Mouse (Mus musculus): ENCODE measurements around the gene Palld. TPM values are rescaled to one million over a fixed set of nuclear protein-coding genes. Genes with fewer than 3 reads are reported as not detected.
A peak's percentile ranks its signal among the peaks of the same experiment; 100 is the strongest.

Palld gene
- polyA plus RNA-seq, 1 experiment from 2014 or later, result 62.3 TPM

GRCm38 (mm10) chr8:61502277-61502676, 400.2 kb downstream of the Palld start:
- Histone ChIP-seq H3K27ac (ENCODE audit: low read depth, low read length) (no peak overlapping the region), H3K4me2 (replicated peaks; ENCODE audit: low read depth) (no peak overlapping the region), H3K9ac (ENCODE audit: low read depth, low read length) (no peak overlapping the region), H3K27me3 (replicated peaks; ENCODE audit: control insufficient read depth, insufficient read depth, low read length) (no peaks in the 10 kb centered on the region), H3K36me3 (ENCODE audit: control insufficient read depth, insufficient read depth) (peaks cover 16% of the 10 kb centered on the region; the same call in 1 of the 2 replicates), H3K4me1 (replicated peaks; ENCODE audit: control insufficient read depth, insufficient read depth, low read length) (no peaks in the 10 kb centered on the region), H3K9me3 (ENCODE audit: control insufficient read depth) (no peaks in the 10 kb centered on the region), H3K4me3 (ENCODE audit: low read depth, low read length) (no peak overlapping the region)
- TF ChIP-seq CTCF (IDR thresholded peaks at IDR 0.05; ENCODE audit: low read depth), result no peak
- peak; percentile 69 for ATAC-seq

- Histone ChIP-seq H3K4me3 (ENCODE audit: low read depth, low read length) (no peak overlapping the region), H3K4me2 (replicated peaks; ENCODE audit: low read depth) (no peak overlapping the region), H3K36me3 (ENCODE audit: control insufficient read depth, insufficient read depth) (peaks cover 27% of the 10 kb centered on the region; the same call in 1 of the 2 replicates), H3K9ac (ENCODE audit: low read depth, low read length) (no peak overlapping the region), H3K4me1 (replicated peaks; ENCODE audit: control insufficient read depth, insufficient read depth, low read length) (no peaks in the 10 kb centered on the region), H3K27me3 (replicated peaks; ENCODE audit: control insufficient read depth, insufficient read depth, low read length) (no peaks in the 10 kb centered on the region), H3K27ac (ENCODE audit: low read depth, low read length) (no peak overlapping the region), H3K9me3 (ENCODE audit: control insufficient read depth) (no peaks in the 10 kb centered on the region)
- WGBS, result 34% methylated on average over 3 of the region's 3 CpGs
- TF ChIP-seq CTCF (IDR thresholded peaks at IDR 0.05; ENCODE audit: low read depth), result no peak
- no peak for ATAC-seq
These were observed 401.6 kb downstream of the Palld start for GRCm38 (mm10) chr8:61500914-61501313.

GRCm38 (mm10) chr8:61499035-61499434, 403.5 kb downstream of the Palld start:
- Histone ChIP-seq H3K9ac (ENCODE audit: low read depth, low read length) (no peak overlapping the region), H3K9me3 (ENCODE audit: control insufficient read depth) (no peaks in the 10 kb centered on the region), H3K4me1 (replicated peaks; ENCODE audit: control insufficient read depth, insufficient read depth, low read length) (no peaks in the 10 kb centered on the region), H3K4me3 (ENCODE audit: low read depth, low read length) (no peak overlapping the region), H3K27me3 (replicated peaks; ENCODE audit: control insufficient read depth, insufficient read depth, low read length) (no peaks in the 10 kb centered on the region), H3K4me2 (replicated peaks; ENCODE audit: low read depth) (no peak overlapping the region), H3K27ac (ENCODE audit: low read depth, low read length) (no peak overlapping the region), H3K36me3 (ENCODE audit: control insufficient read depth, insufficient read depth) (peaks cover 36% of the 10 kb centered on the region)
- WGBS, result 58% methylated on average over 4 of the region's 4 CpGs
- TF ChIP-seq CTCF (IDR thresholded peaks at IDR 0.05; ENCODE audit: low read depth), result peak; percentile 83
- ATAC-seq, result peak; percentile 42; the same call in 1 of the 2 replicates

- H3K9ac ChIP-seq (ENCODE audit: low read depth, low read length), result no peak overlapping the region
- no peak for ATAC-seq
- no peak overlapping the region for H3K4me2 ChIP-seq (replicated peaks; ENCODE audit: low read depth)
- 79% methylated on average over 4 of the region's 4 CpGs for WGBS
- no peaks in the 10 kb centered on the region for H3K27me3 ChIP-seq (replicated peaks; ENCODE audit: control insufficient read depth, insufficient read depth, low read length)
- no peak for TF ChIP-seq CTCF (IDR thresholded peaks at IDR 0.05; ENCODE audit: low read depth)
- H3K4me3 ChIP-seq (ENCODE audit: low read depth, low read length), result no peak overlapping the region
- no peak overlapping the region for H3K27ac ChIP-seq (ENCODE audit: low read depth, low read length)
- H3K36me3 ChIP-seq (ENCODE audit: control insufficient read depth, insufficient read depth), result peaks cover 35% of the 10 kb centered on the region
- H3K4me1 ChIP-seq (replicated peaks; ENCODE audit: control insufficient read depth, insufficient read depth, low read length), result no peaks in the 10 kb centered on the region
- H3K9me3 ChIP-seq (ENCODE audit: control insufficient read depth), result no peaks in the 10 kb centered on the region
These were observed 405.4 kb downstream of the Palld start for GRCm38 (mm10) chr8:61497110-61497509.

- Histone ChIP-seq H3K27ac (ENCODE audit: low read depth, low read length) (no peak overlapping the region), H3K4me3 (ENCODE audit: low read depth, low read length) (peak overlapping the region; percentile 60; the same call in 1 of the 2 replicates)
- 89% methylated on average over 8 of the region's 8 CpGs for WGBS
These were observed 413.9 kb downstream of the Palld start for GRCm38 (mm10) chr8:61488631-61489030.

DNA sequence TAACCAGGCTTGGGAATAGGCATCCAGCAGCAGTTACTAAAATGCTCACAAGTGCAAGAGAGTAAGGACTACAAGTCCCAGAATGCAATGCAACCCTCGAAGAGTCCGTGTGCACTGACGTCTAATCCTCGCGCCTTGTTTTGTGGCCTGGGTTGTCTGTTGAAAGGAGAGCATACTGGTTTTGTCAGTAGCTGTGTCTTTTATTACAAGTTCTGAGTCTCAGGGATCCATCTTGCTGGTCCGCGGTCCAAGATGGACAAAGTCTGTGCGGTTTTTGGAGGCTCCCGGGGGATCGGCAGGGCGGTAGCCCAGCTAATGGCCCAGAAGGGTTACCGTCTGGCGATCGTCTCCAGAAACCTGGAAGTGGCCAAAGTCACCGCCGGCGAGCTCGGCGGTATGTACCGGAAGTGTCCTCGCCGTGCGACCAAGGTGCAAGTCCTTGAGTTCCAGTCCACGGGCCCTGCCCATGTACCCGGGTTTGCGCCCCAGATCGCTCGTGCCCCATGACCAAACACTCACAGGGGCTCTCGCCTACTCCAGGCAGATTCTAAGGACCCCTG, 414.8 kb downstream of the Palld start, which contains the start of gene Cbr4:
Cbr4 (plus strand) TSS at position 138 of the 560 bp plus-strand sequence.
- H3K9ac ChIP-seq (ENCODE audit: low read depth, low read length), result peak within 1 kb of the TSS; percentile 81
- peak within 1 kb of the TSS; percentile 60 for H3K4me3 ChIP-seq (ENCODE audit: low read depth, low read length)
- no peak for TF ChIP-seq CTCF (IDR thresholded peaks at IDR 0.05; ENCODE audit: low read depth)
- WGBS, result 2% methylated on average over 29 of the region's 29 CpGs
- peak within 1 kb of the TSS; percentile 77 for H3K4me2 ChIP-seq (replicated peaks; ENCODE audit: low read depth)
- H3K36me3 ChIP-seq (ENCODE audit: control insufficient read depth, insufficient read depth), result peaks cover 4% of the 10 kb centered on the region; the same call in 1 of the 2 replicates
- no peaks in the 10 kb centered on the region for H3K9me3 ChIP-seq (ENCODE audit: control insufficient read depth)
- no peaks in the 10 kb centered on the region for H3K27me3 ChIP-seq (replicated peaks; ENCODE audit: control insufficient read depth, insufficient read depth, low read length)
- H3K27ac ChIP-seq (ENCODE audit: low read depth, low read length), result peak within 1 kb of the TSS; percentile 97
- peak; percentile 96 for ATAC-seq
- peaks cover 5% of the 10 kb centered on the region; the same call in 1 of the 2 replicates for H3K4me1 ChIP-seq (replicated peaks; ENCODE audit: control insufficient read depth, insufficient read depth, low read length)

More at GRCm38 (mm10) chr8:61488631-61489030, 413.9 kb downstream of the Palld start:
- Histone ChIP-seq H3K27me3 (replicated peaks; ENCODE audit: control insufficient read depth, insufficient read depth, low read length) (no peaks in the 10 kb centered on the region), H3K36me3 (ENCODE audit: control insufficient read depth, insufficient read depth) (peaks cover 8% of the 10 kb centered on the region; the same call in 1 of the 2 replicates), H3K4me2 (replicated peaks; ENCODE audit: low read depth) (peak overlapping the region; percentile 77), H3K9me3 (ENCODE audit: control insufficient read depth) (no peaks in the 10 kb centered on the region), H3K9ac (ENCODE audit: low read depth, low read length) (0 out of 2 replicates have a peak overlapping the region, but pooled peaks have one; percentile 81), H3K4me1 (replicated peaks; ENCODE audit: control insufficient read depth, insufficient read depth, low read length) (peaks cover 5% of the 10 kb centered on the region; the same call in 1 of the 2 replicates)
- ATAC-seq, result no peak
- no peak for TF ChIP-seq CTCF (IDR thresholded peaks at IDR 0.05; ENCODE audit: low read depth)
